Mouse (Mus musculus) thymus, adult 2 months (tissue): ENCODE results near the gene Cavin3.

Experiments
- CTCF ChIP-seq: fragments of 200-500 bp; IDR thresholded peaks from 2 replicates; pipeline ENCODE4 v1.5.1; 2012; ENCODE audit warnings: mild to moderate bottlenecking, control low read depth, low read length, moderate library complexity, borderline replicate concordance; ENCODE audit not compliant: control insufficient read depth, poor library complexity, insufficient read depth; ENCODE audit errors: extremely low read depth
- POLR2A ChIP-seq: fragments of 200-500 bp; IDR thresholded peaks from 2 replicates; pipeline ENCODE4 v1.6.1; 2012; ENCODE audit warnings: mild to moderate bottlenecking, low read length, control low read depth, moderate library complexity; ENCODE audit not compliant: control insufficient read depth, poor library complexity, insufficient read depth; ENCODE audit errors: extremely low read depth

DNA sequence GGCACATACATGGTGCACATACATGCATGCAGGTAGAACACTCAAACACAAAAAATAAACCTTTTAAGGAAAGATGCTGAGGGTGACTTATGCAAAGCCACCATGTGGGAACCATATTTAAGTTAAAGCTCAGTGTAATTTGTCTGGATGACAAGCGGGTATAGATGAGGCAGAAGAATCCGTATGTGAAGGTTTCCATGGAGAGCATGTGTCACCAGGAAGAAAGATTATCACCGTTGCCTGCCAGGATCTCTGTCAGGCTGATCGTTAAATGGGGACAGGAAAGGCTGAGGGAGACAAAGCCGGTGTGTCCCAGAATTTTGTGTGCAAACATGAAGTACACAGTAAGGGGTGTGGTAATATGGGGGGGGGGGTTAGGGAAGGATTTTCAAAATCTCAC lies 32.5 kb upstream of the Cavin3 start:
- no peak for TF ChIP-seq POLR2A
- TF ChIP-seq CTCF: no peak
